Mouse (Mus musculus) liver, embryonic 11.5 days (tissue): ENCODE results near the gene Cdk5r2. TPM values are rescaled to one million over a fixed set of nuclear protein-coding genes. Genes with fewer than 3 reads are reported as not detected.

Experiments
- ATAC-seq: fragments of 200-750 bp; cut with Nextera tagmentation; replicated peaks from 2 replicates; pipeline ENCODE4 v1.8.0; 2017; ENCODE audit warnings: moderate number of reproducible peaks, mild to moderate bottlenecking, moderate TSS enrichment, moderate library complexity; ENCODE audit not compliant: low FRiP score
- DNase-seq: peaks from one replicate; pipeline ENCODE4 v3.0.0-alpha.2; 2017; ENCODE audit warnings: low spot score
- H3K27ac ChIP-seq: fragments of 300-500 bp; sonication (generic); 2 replicates; pipeline ENCODE4 v1.5.1; 2014; ENCODE audit warnings: mild to moderate bottlenecking, low read depth, low read length, control low read depth
- H3K27me3 ChIP-seq: fragments of 300-500 bp; sonication (generic); replicated peaks from 2 replicates; pipeline ENCODE4 v1.6.1; 2014; ENCODE audit warnings: low read length, mixed read lengths; ENCODE audit not compliant: control insufficient read depth, insufficient read depth
- H3K36me3 ChIP-seq: fragments of 300-500 bp; sonication (generic); 2 replicates; pipeline ENCODE4 v1.6.1; 2014; ENCODE audit warnings: mild to moderate bottlenecking, low read length, moderate library complexity, mixed read lengths; ENCODE audit not compliant: control insufficient read depth, insufficient read depth
- H3K4me1 ChIP-seq: fragments of 300-500 bp; sonication (generic); replicated peaks from 2 replicates; pipeline ENCODE4 v1.6.1; 2014; ENCODE audit warnings: low read length, mixed read lengths; ENCODE audit not compliant: control insufficient read depth, insufficient read depth
- H3K4me2 ChIP-seq: fragments of 300-500 bp; sonication (generic); 2 replicates; pipeline ENCODE4 v1.6.1; 2014; ENCODE audit warnings: mild to moderate bottlenecking, control low read depth, moderate library complexity
- H3K4me3 ChIP-seq: fragments of 300-500 bp; sonication (generic); 2 replicates; pipeline ENCODE4 v1.5.1; 2014; ENCODE audit warnings: low read depth, low read length, control low read depth
- H3K9ac ChIP-seq: fragments of 300-500 bp; sonication (generic); 2 replicates; pipeline ENCODE4 v1.6.1; 2014; ENCODE audit warnings: low read depth, low read length, control low read depth
- H3K9me3 ChIP-seq: fragments of 300-500 bp; sonication (generic); 2 replicates; pipeline ENCODE4 v1.6.1; 2016; ENCODE audit warnings: low read length, inconsistent platforms, mixed read lengths; ENCODE audit not compliant: control insufficient read depth
- WGBS: fragments of 180-500 bp; shearing (Covaris S2); extraction: QIAGEN DNeasy Blood & Tissue Kit; methylation state at CpG from one replicate; pipeline ENCODE4 v1.1.7; 2014; 5-methylcytosine and 5-hydroxymethylcytosine counted together
- polyA plus RNA-seq: library from polyadenylated mRNA; unstranded; fragments of >200 nt; fragmentation: Nextera tagmentation; extraction: Ambion mirVana; gene quantifications from 2 replicates; pipeline ENCODE4 v1.2.1, GENCODE M21; 2014

Cdk5r2 gene
- polyA plus RNA-seq, 1 experiment from 2014 or later = 0.36 TPM

DNA sequence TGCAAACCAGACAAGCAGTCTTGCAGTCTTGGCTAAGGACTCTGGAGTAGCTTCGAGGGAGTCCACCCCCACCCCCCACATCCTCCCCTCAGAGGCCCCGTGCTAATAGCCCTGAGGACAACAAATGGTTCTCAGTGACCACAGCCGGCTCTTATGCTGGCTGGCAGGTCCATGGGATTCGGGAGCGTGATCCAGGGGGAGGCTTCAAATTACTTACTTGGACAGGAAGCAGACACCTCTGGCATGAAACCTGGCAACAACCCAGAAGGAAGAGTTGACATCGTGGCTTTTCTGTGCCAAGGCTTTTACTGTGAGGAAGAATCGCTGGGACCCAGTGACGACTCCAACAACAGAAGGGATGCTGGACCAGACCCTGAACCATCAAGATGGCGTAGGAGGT lies 8.4 kb upstream of the Cdk5r2 start:
- no peaks in the 10 kb centered on the region for H3K36me3 ChIP-seq
- H3K9me3 ChIP-seq = no peaks in the 10 kb centered on the region
- 33% methylated on average over 9 of the region's 9 CpGs for WGBS
- no peaks in the 10 kb centered on the region for H3K4me1 ChIP-seq
- no peak overlapping the region for H3K4me2 ChIP-seq
- H3K27me3 ChIP-seq = peaks cover 32% of the 10 kb centered on the region
- no peak for ATAC-seq
- H3K4me3 ChIP-seq = no peak overlapping the region
- H3K27ac ChIP-seq = no peak overlapping the region
- H3K9ac ChIP-seq = no peak overlapping the region
- no peak for DNase-seq

DNA sequence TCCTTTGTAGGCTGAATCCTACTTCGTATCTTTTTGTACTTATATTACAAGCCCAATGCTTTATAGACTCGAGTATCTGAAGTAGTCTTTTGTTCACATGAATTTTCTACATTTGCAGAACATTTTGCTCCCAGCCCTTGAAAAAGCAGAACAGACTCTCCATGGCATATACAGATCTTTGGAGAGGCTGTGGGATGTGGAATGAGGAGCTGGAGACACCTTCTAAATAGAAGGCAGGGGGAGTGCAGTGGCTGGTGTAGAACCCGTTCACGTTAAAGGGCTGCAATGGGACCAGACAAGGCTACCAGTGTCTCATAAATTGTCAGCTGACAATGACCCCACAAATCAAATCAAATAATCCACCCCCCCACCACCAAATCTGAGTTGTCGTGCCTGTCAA lies 5.8 kb upstream of the Cdk5r2 start:
- no peak overlapping the region for H3K4me2 ChIP-seq
- H3K27me3 ChIP-seq = peaks cover 54% of the 10 kb centered on the region
- 56% methylated on average over 5 of the region's 5 CpGs for WGBS

DNA sequence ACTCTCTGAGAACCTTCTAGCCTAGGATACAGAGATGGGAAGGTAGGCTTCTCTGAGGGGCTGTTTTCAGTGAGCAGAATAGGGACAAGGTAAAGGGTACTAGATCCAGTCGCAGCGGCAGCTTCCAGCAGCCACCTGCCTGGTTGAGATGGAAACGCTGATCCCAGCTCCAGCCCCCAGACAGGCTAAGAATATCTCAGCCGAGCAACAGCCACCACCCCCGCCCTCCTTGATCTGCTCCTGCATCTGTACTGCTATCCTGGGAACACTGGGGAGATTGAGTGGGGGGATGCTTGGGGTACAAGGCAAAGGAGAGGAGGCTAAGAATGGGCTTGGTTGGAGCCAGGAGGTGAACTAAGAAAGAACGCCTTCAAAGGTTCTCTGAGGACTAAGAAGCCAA lies 4.5 kb upstream of the Cdk5r2 start:
- Histone ChIP-seq H3K4me3 (no peak overlapping the region), H3K27ac (no peak overlapping the region), H3K9me3 (no peaks in the 10 kb centered on the region), H3K4me2 (no peak overlapping the region), H3K36me3 (no peaks in the 10 kb centered on the region), H3K9ac (no peak overlapping the region), H3K27me3 (peaks cover 67% of the 10 kb centered on the region), H3K4me1 (peaks cover 4% of the 10 kb centered on the region)
- WGBS = 15% methylated on average over 6 of the region's 6 CpGs
- ATAC-seq (no peak), DNase-seq (no peak)

More for the DNA sequence above, 5.8 kb upstream of the Cdk5r2 start:
- ATAC-seq = no peak
- H3K36me3 ChIP-seq = no peaks in the 10 kb centered on the region
- no peaks in the 10 kb centered on the region for H3K9me3 ChIP-seq
- DNase-seq = no peak
- no peak overlapping the region for H3K27ac ChIP-seq
- H3K4me1 ChIP-seq = no peaks in the 10 kb centered on the region
- no peak overlapping the region for H3K9ac ChIP-seq
- no peak overlapping the region for H3K4me3 ChIP-seq

DNA sequence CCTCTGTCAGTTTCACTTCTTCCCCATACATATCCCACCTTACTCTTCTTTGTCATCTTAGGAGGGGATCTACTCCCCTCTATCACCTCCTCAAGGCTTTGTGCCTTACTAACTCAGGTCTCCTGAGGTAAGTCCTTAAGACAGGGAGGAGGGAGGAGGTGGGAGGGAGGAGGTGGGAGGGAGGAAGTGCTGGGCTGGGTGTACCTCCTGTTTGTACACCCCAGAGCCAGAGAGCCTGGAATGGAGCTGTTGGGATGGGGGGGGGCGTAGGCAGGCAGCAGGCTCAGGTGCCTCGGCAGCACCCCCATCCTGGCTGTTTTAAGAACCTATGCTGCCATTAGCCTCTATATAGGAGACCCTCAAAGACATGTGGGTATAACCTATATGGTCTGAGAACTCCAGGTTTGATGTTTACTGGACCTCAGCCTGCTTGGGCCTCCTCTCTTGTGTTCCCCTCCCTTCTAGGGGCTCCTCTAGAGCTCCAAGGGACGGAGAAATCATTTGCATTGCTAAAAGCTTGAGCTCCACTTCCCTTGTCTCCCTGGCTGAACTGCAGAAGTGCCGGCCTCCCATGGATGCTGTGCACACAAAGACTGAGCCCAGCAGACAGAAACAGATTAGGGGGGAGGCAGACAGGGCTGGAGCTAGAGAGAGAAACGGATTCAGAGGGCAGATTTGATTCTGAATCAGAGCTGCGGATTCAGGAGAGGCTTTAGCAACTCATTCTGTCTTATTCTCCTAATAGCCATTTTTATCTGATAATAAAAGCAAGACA lies 3.5 kb upstream of the Cdk5r2 start:
- Histone ChIP-seq H3K4me1 (peaks cover 9% of the 10 kb centered on the region), H3K27ac (no peak overlapping the region), H3K9me3 (no peaks in the 10 kb centered on the region), H3K27me3 (peaks cover 76% of the 10 kb centered on the region), H3K4me2 (no peak overlapping the region), H3K4me3 (no peak overlapping the region), H3K9ac (no peak overlapping the region), H3K36me3 (no peaks in the 10 kb centered on the region)
- ATAC-seq (no peak), DNase-seq (no peak)
- 13% methylated on average over 6 of the region's 6 CpGs for WGBS

DNA sequence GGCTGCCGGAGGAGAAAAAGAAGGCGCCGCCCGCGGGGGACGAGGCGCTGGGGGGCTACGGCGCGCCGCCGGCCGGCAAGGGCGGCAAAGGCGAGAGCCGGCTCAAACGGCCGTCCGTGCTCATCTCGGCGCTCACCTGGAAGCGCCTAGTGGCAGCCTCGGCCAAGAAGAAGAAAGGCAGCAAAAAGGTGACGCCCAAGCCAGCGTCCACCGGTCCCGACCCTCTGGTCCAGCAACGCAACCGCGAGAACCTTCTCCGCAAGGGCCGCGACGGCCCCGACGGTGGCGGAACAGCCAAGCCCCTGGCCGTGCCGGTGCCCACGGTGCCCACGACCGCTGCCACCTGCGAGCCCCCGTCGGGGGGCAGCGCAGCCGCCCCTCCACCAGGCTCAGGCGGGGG lies 422 bp downstream of the Cdk5r2 start:
- Histone ChIP-seq H3K27ac (no peak overlapping the region), H3K27me3 (peaks cover 99% of the 10 kb centered on the region), H3K9me3 (no peaks in the 10 kb centered on the region), H3K9ac (no peak overlapping the region), H3K36me3 (no peaks in the 10 kb centered on the region), H3K4me2 (peak overlapping the region; percentile 83), H3K4me1 (peaks cover 9% of the 10 kb centered on the region), H3K4me3 (peak overlapping the region; percentile 54)
- no peak for ATAC-seq
- DNase-seq = peak; percentile 44
- whole genome bisulfite sequencing = 2% methylated on average over 48 of the region's 48 CpGs

DNA sequence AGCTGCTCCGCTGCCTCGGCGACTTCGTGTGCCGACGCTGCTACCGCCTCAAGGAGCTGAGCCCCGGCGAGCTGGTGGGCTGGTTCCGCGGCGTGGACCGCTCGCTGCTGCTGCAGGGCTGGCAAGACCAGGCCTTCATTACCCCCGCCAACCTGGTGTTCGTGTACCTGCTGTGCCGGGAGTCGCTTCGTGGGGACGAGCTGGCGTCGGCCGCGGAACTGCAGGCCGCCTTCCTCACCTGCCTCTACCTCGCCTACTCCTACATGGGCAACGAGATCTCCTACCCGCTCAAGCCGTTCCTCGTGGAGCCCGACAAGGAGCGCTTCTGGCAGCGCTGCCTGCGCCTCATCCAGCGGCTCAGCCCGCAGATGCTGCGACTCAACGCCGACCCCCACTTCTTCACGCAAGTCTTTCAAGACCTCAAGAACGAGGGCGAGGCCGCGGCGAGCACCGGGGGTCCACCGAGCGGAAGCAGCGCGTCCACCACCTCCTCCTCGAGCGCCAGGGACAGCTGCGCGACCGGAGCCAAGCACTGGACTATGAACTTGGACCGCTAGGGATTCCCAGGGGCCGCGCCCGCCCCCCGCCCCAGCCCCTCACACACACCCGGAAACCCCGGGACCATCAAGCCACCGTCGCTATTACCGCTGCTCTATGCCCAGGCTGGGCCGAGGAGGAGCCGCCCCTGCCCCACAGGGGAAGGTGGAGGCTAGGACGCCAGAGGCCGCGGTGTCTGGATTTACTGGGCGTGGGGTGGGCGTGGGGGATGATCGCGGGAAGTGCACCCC lies 1.1 kb downstream of the Cdk5r2 start:
- peak; percentile 46 for DNase-seq

DNA sequence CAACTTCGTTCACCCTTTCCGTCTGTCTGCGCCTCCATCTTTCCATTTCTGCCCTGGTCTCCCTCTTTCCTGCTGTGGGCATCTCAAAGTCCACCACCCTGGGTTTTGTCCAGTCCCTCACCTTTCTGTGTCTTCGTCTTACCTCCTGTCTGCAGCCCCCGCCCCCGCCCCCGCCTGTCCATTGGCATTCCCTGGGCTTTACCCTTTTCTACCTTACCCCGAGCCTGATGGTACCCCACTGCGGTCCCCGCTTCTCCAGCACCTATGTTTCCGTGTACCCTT lies 1.6 kb downstream of the Cdk5r2 start:
- DNase-seq = no peak
- Histone ChIP-seq H3K27me3 (peaks cover 90% of the 10 kb centered on the region), H3K4me1 (peaks cover 9% of the 10 kb centered on the region), H3K9ac (no peak overlapping the region), H3K9me3 (no peaks in the 10 kb centered on the region), H3K27ac (no peak overlapping the region), H3K36me3 (no peaks in the 10 kb centered on the region), H3K4me3 (peak overlapping the region; percentile 54; the same call in 1 of the 2 replicates), H3K4me2 (no peak overlapping the region)
- WGBS = 4% methylated on average over 11 of the region's 11 CpGs
- no peak for ATAC-seq

More for the DNA sequence above, 1.1 kb downstream of the Cdk5r2 start:
- Histone ChIP-seq H3K27me3 (peaks cover 95% of the 10 kb centered on the region), H3K4me1 (peaks cover 9% of the 10 kb centered on the region), H3K9me3 (no peaks in the 10 kb centered on the region), H3K4me3 (peak overlapping the region; percentile 54), H3K36me3 (no peaks in the 10 kb centered on the region), H3K9ac (no peak overlapping the region), H3K27ac (no peak overlapping the region), H3K4me2 (peak overlapping the region; percentile 83)
- WGBS = 2% methylated on average over 72 of the region's 74 CpGs
- ATAC-seq = no peak

DNA sequence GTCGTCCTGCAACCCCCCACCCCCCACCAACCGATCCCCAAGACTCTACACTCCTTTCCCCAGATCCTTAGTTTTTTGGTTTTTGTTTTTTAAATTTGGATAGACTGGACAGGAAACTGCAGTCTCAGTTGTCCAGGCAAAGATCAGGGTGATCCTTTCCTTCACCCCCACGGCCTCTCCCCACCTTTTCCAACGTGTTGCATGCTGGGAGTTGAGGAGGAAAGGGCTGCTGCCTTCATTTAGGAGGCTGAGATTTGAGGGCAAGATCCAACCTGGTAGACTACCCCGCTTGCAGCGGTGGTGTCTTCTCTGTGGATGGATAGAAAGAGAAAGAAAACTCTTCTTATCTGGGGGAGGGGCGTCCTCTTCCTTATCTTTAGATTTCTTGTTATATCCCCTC lies 2.1 kb downstream of the Cdk5r2 start:
- Histone ChIP-seq H3K36me3 (no peaks in the 10 kb centered on the region), H3K9ac (no peak overlapping the region), H3K4me2 (no peak overlapping the region), H3K4me3 (no peak overlapping the region), H3K27me3 (peaks cover 85% of the 10 kb centered on the region), H3K27ac (no peak overlapping the region), H3K9me3 (no peaks in the 10 kb centered on the region), H3K4me1 (peaks cover 9% of the 10 kb centered on the region)
- DNase-seq (no peak), ATAC-seq (no peak)
- WGBS = under 1% methylated on average over 7 of the region's 7 CpGs

DNA sequence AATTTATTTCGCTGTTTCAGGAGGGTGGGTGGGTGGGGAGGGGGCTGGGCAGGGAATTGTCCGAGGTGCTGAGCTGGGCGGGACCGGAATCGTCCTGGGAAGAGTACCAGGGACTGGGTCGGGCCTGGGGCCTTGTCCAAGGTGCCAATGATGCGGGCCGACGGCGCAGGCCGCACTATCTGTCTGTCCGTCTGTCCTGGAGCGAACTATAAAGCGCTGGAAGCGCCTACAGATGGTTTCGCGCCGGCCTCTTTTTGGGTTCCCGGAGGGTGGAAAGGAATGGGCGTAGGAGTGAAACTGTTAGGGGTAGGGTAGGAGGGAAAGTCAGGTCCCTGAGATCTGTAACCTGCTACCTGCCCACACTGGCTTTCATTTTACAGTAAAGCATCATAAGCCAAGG lies 2.5 kb downstream of the Cdk5r2 start:
- ATAC-seq (no peak), DNase-seq (no peak)
- 5% methylated on average over 20 of the region's 20 CpGs for WGBS
- Histone ChIP-seq H3K9ac (no peak overlapping the region), H3K27me3 (peaks cover 81% of the 10 kb centered on the region), H3K36me3 (no peaks in the 10 kb centered on the region), H3K4me1 (peaks cover 9% of the 10 kb centered on the region), H3K4me2 (no peak overlapping the region), H3K27ac (no peak overlapping the region), H3K4me3 (no peak overlapping the region), H3K9me3 (no peaks in the 10 kb centered on the region)
